Mouse (Mus musculus): ENCODE measurements around the gene Tnrc6a.

The Tnrc6a gene

DNA sequence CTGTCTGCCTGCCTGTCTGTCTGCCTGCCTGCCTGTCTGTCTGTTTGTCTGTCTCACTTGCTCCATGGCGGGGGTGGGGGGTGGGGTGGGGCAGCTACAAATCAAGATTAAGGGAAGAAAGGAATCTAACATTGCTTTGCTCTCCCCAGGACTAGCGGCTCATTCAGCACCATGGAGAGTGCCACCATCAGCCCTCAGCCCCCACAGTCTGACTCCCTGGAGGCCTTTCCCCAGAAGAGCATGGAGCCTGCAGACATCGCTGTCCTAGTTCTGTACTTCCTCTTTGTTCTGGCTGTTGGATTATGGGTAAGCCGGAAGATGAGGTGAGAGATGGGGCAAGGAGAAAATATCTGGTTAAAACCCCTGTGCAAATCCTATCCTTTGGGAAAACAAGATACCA is 111.8 kb downstream of the Tnrc6a start:
- no peak for DNase-seq (ENCODE audit: low spot score in 2 of 2)

DNA sequence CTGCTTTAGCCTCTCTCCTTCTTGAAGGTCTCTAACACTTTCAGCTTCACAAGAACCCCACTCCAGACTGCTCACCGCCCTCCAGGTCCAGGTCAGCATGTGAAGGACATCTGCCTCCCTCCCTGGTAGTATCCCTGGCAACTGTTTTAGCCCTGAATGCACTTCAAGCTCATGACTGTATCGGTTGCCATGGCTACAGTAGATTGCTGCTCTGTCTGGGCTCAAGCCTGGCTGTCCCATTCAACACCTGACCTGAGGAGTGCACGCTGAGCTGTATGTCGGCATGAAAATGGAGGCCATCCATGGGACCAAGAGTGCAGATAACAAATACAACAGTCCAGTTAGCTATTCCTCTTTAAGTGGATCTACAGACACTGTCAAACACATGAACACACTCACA is 114.9 kb downstream of the Tnrc6a start:
- DNase-seq (ENCODE audit: low spot score in 2 of 2) = no peak

DNA sequence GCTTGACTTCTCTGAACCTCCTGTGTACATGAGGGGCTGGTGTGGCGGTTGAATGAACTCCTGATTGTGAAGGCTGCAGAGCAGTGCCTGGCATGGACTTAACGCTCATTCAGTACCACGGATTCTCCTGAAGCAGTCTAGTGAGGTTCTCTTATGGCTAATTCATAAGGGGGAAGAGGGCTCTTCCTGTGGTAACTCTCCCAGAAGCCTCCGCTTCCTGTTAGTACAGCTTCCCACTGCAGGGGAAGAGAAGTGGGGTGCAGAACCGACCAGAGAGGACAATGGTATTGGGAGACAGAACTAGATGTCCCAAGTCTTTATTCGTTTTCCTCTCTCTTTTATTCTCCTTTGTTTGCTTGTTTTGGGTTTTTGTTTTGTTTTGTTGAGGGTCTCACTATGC is 116.4 kb downstream of the Tnrc6a start:
- DNase-seq (ENCODE audit: low spot score in 2 of 2) = no peak

DNA sequence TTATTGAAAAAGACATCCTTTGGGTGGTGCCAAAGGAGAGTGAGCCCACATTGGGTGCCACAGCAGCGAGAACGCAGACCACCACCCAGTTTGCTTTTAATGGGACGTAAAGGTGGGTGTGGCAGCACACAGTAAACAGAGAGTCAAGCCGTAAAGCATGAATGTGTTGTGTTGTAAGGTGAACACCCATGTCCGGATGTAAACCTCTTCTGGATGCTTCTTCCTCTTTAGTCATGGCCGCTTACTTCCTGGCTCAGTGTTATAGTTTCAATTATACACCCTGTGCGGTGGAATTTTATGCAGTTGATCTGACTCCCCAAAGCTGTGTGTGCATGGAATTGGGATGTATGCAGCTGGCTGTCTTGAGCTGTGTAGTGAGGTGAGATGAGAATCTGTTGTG is 118.6 kb downstream of the Tnrc6a start:
- DNase-seq (ENCODE audit: low spot score in 2 of 2) = no peak

DNA sequence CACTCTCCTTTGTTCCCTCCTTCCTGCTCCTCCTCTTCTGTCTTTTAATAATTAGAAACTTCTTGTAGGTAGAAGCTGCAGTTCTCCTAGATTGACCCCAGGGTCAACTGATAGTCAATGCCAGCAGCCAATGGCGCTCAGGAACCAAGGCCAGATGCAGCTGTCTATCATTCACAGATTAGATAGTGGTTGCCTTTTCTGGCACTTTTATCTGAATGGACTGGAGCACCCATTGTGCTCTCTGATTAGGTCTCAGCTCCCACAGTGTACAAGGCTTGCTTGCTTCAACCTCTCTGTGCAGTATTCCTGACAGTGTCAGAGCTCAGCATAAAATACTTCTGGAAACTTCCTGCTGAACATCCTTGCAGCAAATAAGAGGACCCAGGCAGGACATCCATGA is 121.1 kb downstream of the Tnrc6a start:
- no peak for DNase-seq (ENCODE audit: low spot score in 2 of 2)

Measured in heart, adult 9 months (tissue).